Comparison of ENCODE assay signal across 8 mouse cellular contexts in genomic region chr3:130945861-130946449, GRCm38 (mm10).
DNase-seq lines count a peak whose midpoint lies in the region; ATAC-seq and TF ChIP-seq lines count a peak whose summit lies in the region.

No protein-coding gene starts in this region.

- H3K9ac ChIP-seq in intestine, postnatal 0 days (ENCODE audit: low read depth, low read length) = peak overlapping the region; percentile 40
- H3K9ac ChIP-seq in liver, embryonic 11.5 days (ENCODE audit: low read depth, low read length) = peak overlapping the region; percentile 32; the same call in 1 of the 2 replicates
- peak overlapping the region; percentile 59 for H3K9ac ChIP-seq in neural tube, embryonic 11.5 days (ENCODE audit: low read length)

- peak; percentile 13 to 30 for DNase-seq in layer of hippocampus, adult 2 months (ENCODE audit: low spot score in 2 of 2)
- DNase-seq in layer of hippocampus, adult 11-12 months (ENCODE audit: low spot score) = no peak
- DNase-seq in cerebellum, postnatal 10 days = peak; percentile 70 to 84
- DNase-seq in heart, adult 18-20 months = peak; percentile 43 to 47
- peak; percentile 63 for DNase-seq in liver, embryonic 11.5 days (ENCODE audit: low spot score)
- DNase-seq in neural tube, embryonic 11.5 days (ENCODE audit: low spot score) = peak; percentile 83
- DNase-seq in thymus, postnatal 36 days = peak; percentile 78 to 79

- H3K27ac ChIP-seq in layer of hippocampus, adult 2 months = peak overlapping the region; percentile 88
- H3K27ac ChIP-seq in intestine, postnatal 0 days (ENCODE audit: low read depth, low read length) = no peak overlapping the region; the same call in 1 of the 2 replicates
- H3K27ac ChIP-seq in liver, embryonic 11.5 days (ENCODE audit: low read depth, low read length) = peak overlapping the region; percentile 45; the same call in 1 of the 2 replicates
- H3K27ac ChIP-seq in neural tube, embryonic 11.5 days (ENCODE audit: low read depth, low read length) = peak overlapping the region; percentile 61

- H3K27me3 ChIP-seq in intestine, postnatal 0 days (replicated peaks; ENCODE audit: control insufficient read depth, insufficient read depth, low read length) = no peaks in the 10 kb centered on the region
- no peaks in the 10 kb centered on the region for H3K27me3 ChIP-seq in liver, embryonic 11.5 days (replicated peaks; ENCODE audit: control insufficient read depth, insufficient read depth, low read length)
- H3K27me3 ChIP-seq in neural tube, embryonic 11.5 days (ENCODE audit: control insufficient read depth, insufficient read depth, low read length) = no peaks in the 10 kb centered on the region

- H3K36me3 ChIP-seq in intestine, postnatal 0 days (ENCODE audit: control insufficient read depth, insufficient read depth) = no peaks in the 10 kb centered on the region
- no peaks in the 10 kb centered on the region for H3K36me3 ChIP-seq in liver, embryonic 11.5 days (ENCODE audit: control insufficient read depth, insufficient read depth, low read length)
- H3K36me3 ChIP-seq in neural tube, embryonic 11.5 days (ENCODE audit: control insufficient read depth, insufficient read depth, low read length) = no peaks in the 10 kb centered on the region

- TF ChIP-seq CTCF in layer of hippocampus, adult 2 months (conservative IDR thresholded peaks at IDR 0.05) = no peak
- TF ChIP-seq CTCF in intestine, postnatal 0 days (IDR thresholded peaks at IDR 0.05; ENCODE audit: low read depth) = no peak

- peak overlapping the region; percentile 80 for H3K4me2 ChIP-seq in intestine, postnatal 0 days (replicated peaks; ENCODE audit: low read depth)
- H3K4me2 ChIP-seq in liver, embryonic 11.5 days = peak overlapping the region; percentile 66
- peak overlapping the region; percentile 64 for H3K4me2 ChIP-seq in neural tube, embryonic 11.5 days (ENCODE audit: low read depth)

- H3K9me3 ChIP-seq in intestine, postnatal 0 days (ENCODE audit: control insufficient read depth) = no peaks in the 10 kb centered on the region
- H3K9me3 ChIP-seq in liver, embryonic 11.5 days (ENCODE audit: control insufficient read depth, low read length) = no peaks in the 10 kb centered on the region
- no peaks in the 10 kb centered on the region for H3K9me3 ChIP-seq in neural tube, embryonic 11.5 days (ENCODE audit: control insufficient read depth, low read length)

- 0 out of 2 replicates have a peak, but pooled peaks cover 3% of the 10 kb centered on the region for H3K4me1 ChIP-seq in intestine, postnatal 0 days (replicated peaks; ENCODE audit: control insufficient read depth, insufficient read depth, low read length)
- H3K4me1 ChIP-seq in liver, embryonic 11.5 days (replicated peaks; ENCODE audit: control insufficient read depth, insufficient read depth, low read length) = no peaks in the 10 kb centered on the region; the same call in 1 of the 2 replicates
- H3K4me1 ChIP-seq in neural tube, embryonic 11.5 days (ENCODE audit: control insufficient read depth, insufficient read depth, low read length) = no peaks in the 10 kb centered on the region

- no peak for ATAC-seq in intestine, postnatal 0 days
- ATAC-seq in liver, embryonic 11.5 days (replicated peaks; ENCODE audit: low FRiP score) = no peak
- peak; percentile 81 for ATAC-seq in neural tube, embryonic 11.5 days (ENCODE audit: insufficient read depth, low FRiP score, low TSS enrichment)

- peak overlapping the region; percentile 53 for H3K4me3 ChIP-seq in layer of hippocampus, adult 2 months
- peak overlapping the region; percentile 34 for H3K4me3 ChIP-seq in intestine, postnatal 0 days (ENCODE audit: low read depth, low read length)
- H3K4me3 ChIP-seq in liver, embryonic 11.5 days (ENCODE audit: low read depth, low read length) = peak overlapping the region; percentile 38
- peak overlapping the region; percentile 27 for H3K4me3 ChIP-seq in neural tube, embryonic 11.5 days (ENCODE audit: low read depth, low read length)

- WGBS in intestine, postnatal 0 days = 3% methylated on average over 25 of the region's 25 CpGs
- 1% methylated on average over 25 of the region's 25 CpGs for WGBS in liver, embryonic 11.5 days
- WGBS in neural tube, embryonic 11.5 days = under 1% methylated on average over 25 of the region's 25 CpGs
